Mouse (Mus musculus) heart, adult 2 months (tissue): ENCODE measurements around the gene Gm49405. TPM values are rescaled to one million over a fixed set of nuclear protein-coding genes. Genes with fewer than 3 reads are reported as not detected.
A peak's percentile ranks its signal among the peaks of the same experiment; 100 is the strongest.

Experiments
- DNase-seq, 2 experiments: peaks; one replicate each; pipeline ENCODE4 v3.0.0; 2021
- H3K27ac ChIP-seq: fragments of 200-600 bp; 2 replicates; pipeline ENCODE4 v1.8.1; 2022
- H3K27me3 ChIP-seq: fragments of 200-500 bp; 2 replicates; pipeline ENCODE4 v1.6.1; 2012; ENCODE audit warnings: mild to moderate bottlenecking, low read length, inconsistent platforms, mixed read lengths; ENCODE audit not compliant: control insufficient read depth, insufficient read depth
- H3K36me3 ChIP-seq: fragments of 200-500 bp; 2 replicates; pipeline ENCODE4 v1.6.1; 2012; ENCODE audit warnings: low read length, inconsistent platforms; ENCODE audit not compliant: control insufficient read depth, insufficient read depth
- H3K4me1 ChIP-seq: fragments of 200-500 bp; 2 replicates; pipeline ENCODE4 v1.6.1; 2011; ENCODE audit warnings: low read length; ENCODE audit not compliant: control insufficient read depth, insufficient read depth
- H3K4me3 ChIP-seq: fragments of 200-600 bp; 2 replicates; pipeline ENCODE4 v1.8.1; 2022
- H3K79me2 ChIP-seq: fragments of 200-500 bp; replicated peaks from 2 replicates; pipeline ENCODE4 v1.6.1; 2012; ENCODE audit warnings: mild to moderate bottlenecking, inconsistent platforms, low read length, moderate library complexity, mixed read lengths; ENCODE audit not compliant: control insufficient read depth, insufficient read depth
- H3K9ac ChIP-seq: fragments of 200-500 bp; 2 replicates; pipeline ENCODE4 v1.6.1; 2012; ENCODE audit warnings: low read depth, mild to moderate bottlenecking, control low read depth, inconsistent platforms, low read length, mixed read lengths
- CTCF ChIP-seq: fragments of 200-600 bp; IDR thresholded peaks from 2 replicates; pipeline ENCODE4 v1.8.1; 2022; ENCODE audit warnings: antibody characterized with exemption, mild to moderate bottlenecking, moderate library complexity
- EP300 ChIP-seq: fragments of 200-500 bp; IDR thresholded peaks from 2 replicates; pipeline ENCODE4 v1.6.1; 2011; ENCODE audit warnings: low read depth, low read length, control low read depth; ENCODE audit not compliant: insufficient read depth
- POLR2A ChIP-seq: fragments of 200-500 bp; IDR thresholded peaks from 2 replicates; pipeline ENCODE4 v1.6.1; 2011; ENCODE audit warnings: mild to moderate bottlenecking, low read depth, low read length, control low read depth; ENCODE audit not compliant: insufficient read depth
- WGBS: fragments of 180-500 bp; shearing (Covaris S2); methylation state at CpG from one replicate; pipeline ENCODE4 v1.1.7; 2018; 5-methylcytosine and 5-hydroxymethylcytosine counted together
- intact Hi-C: fragments of 180-260 bp; cut with DNase I; formaldehyde crosslinking; loops from one replicate; pipeline ENCODE4 v1.15.1; 2025
- polyA plus RNA-seq: library from polyadenylated mRNA; depleted of rRNA; stranded (reverse); fragments of >200 nt; gene quantifications from 2 replicates; pipeline ENCODE4 v1.2.3, GENCODE M21; 2012
- total RNA-seq, 2 experiments: library from RNA; stranded (reverse); gene quantifications; 2 replicates each; pipeline ENCODE4 v1.2.3; 2021

Gene Gm49405
- total and polyA plus RNA-seq, 3 experiments, result 1.0 to 11.0 (median 1.7) TPM

DNA sequence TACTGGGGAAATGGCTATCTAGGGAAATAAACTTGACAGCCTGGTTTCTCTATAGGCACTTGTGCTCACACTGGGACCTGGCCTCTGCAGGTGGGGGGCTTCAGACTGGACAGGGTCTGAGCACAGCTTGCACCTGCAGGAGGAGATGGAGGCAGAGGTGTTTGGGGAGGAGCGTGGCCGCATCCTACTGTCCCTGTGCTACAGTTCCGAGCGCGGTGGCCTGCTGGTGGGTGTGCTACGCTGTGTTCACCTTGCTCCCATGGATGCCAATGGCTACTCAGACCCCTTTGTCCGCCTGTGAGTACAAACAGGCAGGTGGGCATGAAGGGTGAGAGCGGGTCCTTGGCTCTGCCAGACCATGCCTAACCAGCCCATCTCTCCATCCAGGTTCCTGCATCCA lies 5.5 kb downstream of the Gm49405 start:
- H3K27me3 ChIP-seq, result no peaks in the 10 kb centered on the region
- no peak for DNase-seq
- intact Hi-C loops, result no loop called here
- H3K4me3 ChIP-seq, result no peak overlapping the region
- no peak overlapping the region for H3K27ac ChIP-seq
- H3K36me3 ChIP-seq, result no peaks in the 10 kb centered on the region
- 93% methylated on average over 8 of the region's 8 CpGs for whole genome bisulfite sequencing
- H3K9ac ChIP-seq, result no peak overlapping the region
- no peaks in the 10 kb centered on the region for H3K79me2 ChIP-seq
- peaks cover 4% of the 10 kb centered on the region; the same call in 1 of the 2 replicates for H3K4me1 ChIP-seq
- TF ChIP-seq EP300 (no peak), POLR2A (0 out of 2 replicates have a peak, but pooled peaks have one; percentile 32)

DNA sequence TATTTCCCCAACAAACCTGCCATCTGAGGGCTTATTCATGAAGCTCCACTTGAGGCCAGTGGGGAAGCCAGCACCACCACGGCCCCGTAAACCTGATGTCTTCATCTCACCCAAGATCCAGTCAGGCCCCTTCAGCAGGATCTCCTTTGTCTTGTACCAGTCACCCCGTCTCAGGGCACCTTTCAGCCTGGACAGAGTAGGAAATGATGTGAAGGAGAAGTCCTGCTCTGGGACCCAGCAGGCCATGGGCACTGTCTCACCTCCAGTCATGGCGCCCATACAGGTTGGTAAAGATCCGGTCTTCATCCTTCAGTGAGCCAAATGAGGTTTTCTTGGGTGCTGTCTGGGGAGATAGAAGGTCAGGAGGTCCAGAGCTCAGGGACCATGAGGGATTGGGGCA lies 10.7 kb downstream of the Gm49405 start:
- H3K27ac ChIP-seq, result no peak overlapping the region
- no peaks in the 10 kb centered on the region for H3K27me3 ChIP-seq
- peaks cover 5% of the 10 kb centered on the region for H3K4me1 ChIP-seq
- H3K79me2 ChIP-seq, result no peaks in the 10 kb centered on the region
- H3K9ac ChIP-seq, result no peak overlapping the region
- TF ChIP-seq CTCF (no peak), EP300 (no peak)
- H3K4me3 ChIP-seq, result no peak overlapping the region
- WGBS, result 89% methylated on average over 5 of the region's 5 CpGs
- intact Hi-C loops, result no loop called here
- no peak for DNase-seq
- no peaks in the 10 kb centered on the region for H3K36me3 ChIP-seq

DNA sequence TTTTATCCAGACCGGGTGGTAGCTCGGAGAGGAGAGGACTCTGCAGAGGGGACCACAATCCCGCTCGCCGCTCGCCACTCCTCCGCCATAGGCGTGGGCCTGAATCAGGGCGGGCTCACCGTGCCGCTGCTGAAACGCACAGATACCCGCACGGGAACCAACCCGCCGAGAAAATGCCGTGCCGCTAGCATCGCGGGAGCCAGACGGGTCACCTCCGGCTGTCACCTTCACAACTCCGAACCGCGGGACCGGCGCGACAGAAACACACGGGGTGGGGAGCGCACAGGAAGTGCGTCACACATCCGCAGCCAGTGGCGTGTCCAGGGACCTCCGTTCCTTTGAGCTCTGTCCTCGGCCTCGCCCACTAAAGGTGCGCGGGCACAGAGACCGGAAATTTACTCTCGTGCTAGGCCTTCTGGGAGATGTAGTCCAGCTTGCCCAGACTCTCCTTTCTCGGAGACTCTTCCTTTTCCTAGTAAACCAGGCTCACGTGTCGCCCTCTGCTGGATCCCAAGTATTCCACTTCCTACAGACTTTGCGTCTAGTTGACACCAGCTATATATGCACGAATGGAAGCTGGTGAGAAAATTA lies 12.1 kb downstream of the Gm49405 start, which contains the start of gene Ndufv1:
Gene Ndufv1, minus strand, starts transcription at position 375 of the 591 bp plus-strand sequence.
- peak; percentile 95 for TF ChIP-seq POLR2A
- TF ChIP-seq EP300, result peak; percentile 95
- peak; percentile 88 for TF ChIP-seq CTCF
- peak; percentile 93 to 98 for DNase-seq
- under 1% methylated on average over 45 of the region's 45 CpGs for WGBS
- intact Hi-C loops, result loop anchor here (1.0 kb wide), 2 partner anchors 12 to 65 kb away; partner anchors contain the start of genes Gm49405 and Nudt8
- H3K9ac ChIP-seq, result peak within 1 kb of the TSS; percentile 85
- peaks cover 5% of the 10 kb centered on the region for H3K4me1 ChIP-seq
- H3K27ac ChIP-seq, result peak within 1 kb of the TSS; percentile 97
- no peaks in the 10 kb centered on the region for H3K36me3 ChIP-seq
- H3K79me2 ChIP-seq, result no peaks in the 10 kb centered on the region
- peak within 1 kb of the TSS; percentile 81 for H3K4me3 ChIP-seq
- no peaks in the 10 kb centered on the region for H3K27me3 ChIP-seq

DNA sequence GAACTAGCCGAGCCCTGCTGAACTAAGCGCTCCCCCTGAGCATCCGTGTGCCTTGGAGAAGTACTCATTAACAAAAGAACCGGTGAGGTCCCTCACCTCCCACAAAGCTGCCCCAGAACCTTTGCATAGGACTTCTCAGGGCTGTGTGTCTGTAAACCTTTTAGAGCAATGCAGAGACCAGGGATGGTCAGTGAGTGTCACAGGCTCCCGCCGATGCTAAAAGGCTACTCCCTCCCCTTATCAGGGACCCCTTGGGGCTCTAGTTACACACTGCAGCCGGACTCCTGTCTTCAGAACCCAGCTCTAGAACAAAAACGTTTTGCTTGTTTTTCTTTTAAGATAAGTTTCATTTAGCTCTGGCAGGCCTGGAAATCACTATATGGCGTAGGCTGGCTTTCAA lies 12.6 kb downstream of the Gm49405 start:
- Histone ChIP-seq H3K9ac (peak overlapping the region; percentile 62), H3K79me2 (no peaks in the 10 kb centered on the region), H3K36me3 (no peaks in the 10 kb centered on the region), H3K27me3 (no peaks in the 10 kb centered on the region), H3K4me3 (peak overlapping the region; percentile 35), H3K4me1 (peaks cover 5% of the 10 kb centered on the region), H3K27ac (peak overlapping the region; percentile 57; the same call in 1 of the 2 replicates)
- WGBS, result 17% methylated on average over 9 of the region's 9 CpGs
- no peak for DNase-seq
- TF ChIP-seq CTCF (peak; percentile 1; the same call in 1 of the 2 replicates), EP300 (no peak)
- intact Hi-C loops, result loop anchor here (1.0 kb wide), 1 partner anchor 66 kb away; no protein-coding TSS in a partner anchor

DNA sequence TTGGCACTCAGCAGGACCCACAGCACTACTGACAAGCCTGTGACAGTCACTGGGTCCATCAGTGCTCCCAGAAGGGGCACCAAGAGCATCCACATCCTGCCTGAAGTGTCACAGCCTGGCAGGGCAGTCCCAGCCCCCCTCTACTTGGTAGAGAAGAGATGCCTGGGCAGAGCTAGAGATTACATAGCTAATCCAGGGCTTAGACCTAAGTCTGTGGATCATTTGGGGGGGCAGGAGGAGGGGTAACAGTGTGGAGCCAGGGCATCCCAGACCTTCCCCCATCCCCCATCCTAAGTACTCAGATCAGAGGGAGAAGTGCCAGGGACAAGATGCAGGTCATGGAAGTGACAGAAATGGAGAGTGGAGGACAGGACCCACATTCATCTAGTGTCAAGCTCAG lies 14.4 kb downstream of the Gm49405 start:
- intact Hi-C loops, result loop anchor here (5.0 kb wide), 3 partner anchors 82 to 292 kb away; partner anchors contain the start of genes Cdk2ap2, Grk2 and Pitpnm1
- Histone ChIP-seq H3K9ac (no peak overlapping the region), H3K4me1 (peaks cover 5% of the 10 kb centered on the region), H3K36me3 (no peaks in the 10 kb centered on the region), H3K27ac (no peak overlapping the region), H3K27me3 (no peaks in the 10 kb centered on the region), H3K4me3 (no peak overlapping the region), H3K79me2 (no peaks in the 10 kb centered on the region)
- TF ChIP-seq CTCF, result no peak
- TF ChIP-seq POLR2A, result no peak
- no peak for DNase-seq

DNA sequence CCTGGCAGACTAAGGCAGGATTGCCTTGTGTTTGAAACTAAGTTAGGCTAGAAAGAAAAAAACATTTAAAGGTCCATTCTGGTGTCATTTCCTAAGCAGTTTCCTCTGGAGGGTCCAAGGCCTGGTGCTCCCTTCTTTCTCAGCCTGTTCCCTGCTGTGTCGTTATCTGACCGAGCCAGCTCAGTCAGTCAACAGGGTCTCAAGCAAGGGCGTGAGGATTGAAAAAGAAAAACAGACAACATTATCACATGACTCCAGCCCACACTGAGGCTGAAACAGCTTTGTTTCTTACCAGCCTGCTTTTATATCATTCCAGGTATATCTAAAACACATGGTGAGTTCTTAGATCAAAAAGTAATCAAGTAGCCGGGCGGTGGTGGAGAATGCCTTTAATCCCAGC lies 15.2 kb downstream of the Gm49405 start:
- TF ChIP-seq POLR2A (no peak), EP300 (no peak), CTCF (no peak)
- no peaks in the 10 kb centered on the region for H3K27me3 ChIP-seq
- no peaks in the 10 kb centered on the region for H3K79me2 ChIP-seq
- H3K4me3 ChIP-seq, result no peak overlapping the region
- no peak overlapping the region for H3K27ac ChIP-seq
- H3K4me1 ChIP-seq, result peaks cover 5% of the 10 kb centered on the region
- 73% methylated on average over 5 of the region's 5 CpGs for WGBS
- DNase-seq, result no peak
- no peaks in the 10 kb centered on the region for H3K36me3 ChIP-seq
- intact Hi-C loops, result loop anchor here (5.0 kb wide), 3 partner anchors 82 to 292 kb away; partner anchors contain the start of genes Cdk2ap2, Grk2 and Pitpnm1
- H3K9ac ChIP-seq, result no peak overlapping the region
